Mouse (Mus musculus) gastrocnemius, adult 8-10 months (tissue): Measurements from ENCODE around the gene Gm6880. TPM values are rescaled to one million over a fixed set of nuclear protein-coding genes. Genes with fewer than 3 reads are reported as not detected.
"Not testable (repeated sequence)": the region's sequence is repeated elsewhere in the genome, so short reads cannot be mapped to it uniquely, and the experiment has no call there.

Experiments
- DNase-seq, 2 experiments: peaks; one replicate each; pipeline ENCODE4 v3.0.0; 2022; ENCODE audit warnings: low spot score in 2 of 2
- total RNA-seq, 4 experiments: library from RNA; stranded (reverse); gene quantifications; 2 replicates each; pipeline ENCODE4 v1.2.4; 2022

Gene Gm6880
- not detected for total RNA-seq

GRCm38 (mm10) chrX:74481349-74481885 is at the start of gene Gm6880:
Gm6880 (minus strand) TSS chrX:74481399.
- DNase-seq, result not testable (repeated sequence)

- DNase-seq, result not testable (repeated sequence)
Measured at GRCm38 (mm10) chrX:74517461-74517860, 36.3 kb upstream of the Gm6880 start.

- DNase-seq, result no peak
Measured at GRCm38 (mm10) chrX:74497131-74497530, 15.9 kb upstream of the Gm6880 start.

GRCm38 (mm10) chrX:74452773-74453172 is 28.4 kb downstream of the Gm6880 start:
- no peak for DNase-seq

- DNase-seq, result no peak
Measured at GRCm38 (mm10) chrX:74451157-74451912, 29.9 kb downstream of the Gm6880 start.

Other genes starting within 250 kb of the Gm6880 start
- 10 to 100 TPM; 24.0 to 39.3 (median 32.3) TPM for gene Flna, start 231.6 kb downstream of the Gm6880 start, total RNA-seq
- gene Emd, start 226.7 kb downstream of the Gm6880 start, total RNA-seq, result 10 to 100 TPM; 23.0 to 29.5 (median 26.9) TPM
- 100 to 1,000 TPM; 130 to 325 (median 183) TPM for gene Rpl10, start 210.6 kb downstream of the Gm6880 start, total RNA-seq
- gene Taz, start 199.5 kb downstream of the Gm6880 start, total RNA-seq, result 10 to 100 TPM; 39.0 to 53.5 (median 48.1) TPM
- gene Dnase1l1, start 199.1 kb downstream of the Gm6880 start, total RNA-seq, result 100 to 1,000 TPM; 126 to 143 (median 137) TPM
- gene Atp6ap1, start 184.3 kb downstream of the Gm6880 start, total RNA-seq, result 10 to 100 TPM; 86.9 to 87.5 (median 87.2) TPM
- gene Gdi1, start 176.4 kb downstream of the Gm6880 start, total RNA-seq, result 10 to 100 TPM; 26.0 to 45.1 (median 33.4) TPM
- gene Fam50a, start 168.4 kb downstream of the Gm6880 start, total RNA-seq, result 10 to 100 TPM; 22.6 to 26.2 (median 24.4) TPM
- under 1 TPM; 0.27 to 0.73 (median 0.58) TPM for gene Plxna3, start 152.3 kb downstream of the Gm6880 start, total RNA-seq
- gene Lage3, start 127.8 kb downstream of the Gm6880 start, total RNA-seq, result 10 to 100 TPM; 36.1 to 50.3 (median 43.0) TPM
- 10 to 100 TPM; 56.6 to 63.1 (median 60.5) TPM for gene Ubl4a, start 108.2 kb downstream of the Gm6880 start, total RNA-seq
- gene Slc10a3, start 108.0 kb downstream of the Gm6880 start, total RNA-seq, result 1 to 10 TPM; 1.9 to 2.7 (median 2.4) TPM
- 10 to 100 TPM; 12.8 to 15.3 (median 14.2) TPM for gene Fam3a, start 88.1 kb downstream of the Gm6880 start, total RNA-seq
- 10 to 100 TPM; 21.6 to 31.2 (median 25.5) TPM for gene Ikbkg, start 88.1 kb downstream of the Gm6880 start, total RNA-seq
- 1 to 10 TPM; 2.0 to 4.2 (median 3.4) TPM for gene G6pdx, start 52.2 kb downstream of the Gm6880 start, total RNA-seq
- not detected for gene Olfr1326-ps1, start 93.5 kb upstream of the Gm6880 start, total RNA-seq
- not detected for gene Olfr1325, start 111.3 kb upstream of the Gm6880 start, total RNA-seq
- gene Gm5640, start 164.2 kb upstream of the Gm6880 start, total RNA-seq, result not detected